ENCODE assay signal across 22 mouse cellular contexts in the genomic region with DNA sequence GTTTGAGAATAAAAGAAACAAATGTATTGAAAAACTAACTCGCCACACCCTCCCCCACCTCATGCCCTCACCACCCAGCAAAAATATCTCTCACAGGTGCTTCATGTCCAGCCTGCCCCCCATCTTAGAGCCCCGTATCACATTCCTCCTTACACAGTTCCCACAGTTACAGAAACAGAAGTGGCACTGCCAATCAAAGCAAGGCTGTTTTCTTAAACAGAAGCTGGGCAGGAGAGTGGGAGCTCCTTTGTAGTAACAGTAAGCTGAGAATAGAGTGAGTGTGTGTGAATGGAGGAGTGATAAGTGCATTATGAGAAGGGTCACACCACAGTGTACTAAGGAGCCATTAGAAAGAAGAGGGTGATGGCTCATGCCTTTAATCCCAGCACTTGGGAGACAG. TPM values are rescaled to one million over a fixed set of nuclear protein-coding genes. Genes with fewer than 3 reads are reported as not detected.
DNase-seq lines count a peak whose midpoint lies in the region; ATAC-seq and TF ChIP-seq lines count a peak whose summit lies in the region.
"Had no signal": no experiment of that assay in that cellular context is flagged by ENCODE, and none has a peak within 500 bp of the region (broad histone marks: within the 10 kb centered on the region; RNA-seq: fewer than 3 reads in every experiment).

No protein-coding gene starts in this region.

- H3K4me1 ChIP-seq in kidney, embryonic 14.5 days (ENCODE audit: control insufficient read depth, insufficient read depth, low read length): peaks cover 16% of the 10 kb centered on the region
- 0 out of 2 replicates have a peak, but pooled peaks cover 7% of the 10 kb centered on the region for H3K4me1 ChIP-seq in kidney, postnatal 0 days (replicated peaks; ENCODE audit: insufficient read depth, low read length)

- no peak overlapping the region for H3K9ac ChIP-seq in kidney, embryonic 14.5 days (ENCODE audit: low read depth, low read length)
- H3K9ac ChIP-seq in kidney, postnatal 0 days (ENCODE audit: low read depth, low read length): no peak overlapping the region
- H3K9ac ChIP-seq: embryonic facial prominence, embryonic 13.5 days; embryonic facial prominence, embryonic 15.5 days; forebrain, embryonic 12.5 days had no signal

- H3K9me3 ChIP-seq in kidney, embryonic 14.5 days (ENCODE audit: control insufficient read depth, low read length): no peaks in the 10 kb centered on the region
- no peaks in the 10 kb centered on the region for H3K9me3 ChIP-seq in kidney, postnatal 0 days (replicated peaks; ENCODE audit: low read length)
- H3K9me3 ChIP-seq: embryonic facial prominence, embryonic 13.5 days; embryonic facial prominence, embryonic 15.5 days; forebrain, embryonic 10.5 days; forebrain, embryonic 12.5 days had no signal

- peak; percentile 40 for DNase-seq in heart, adult 11 months
- DNase-seq in heart, adult 18-20 months: no peak
- DNase-seq in kidney, adult 9 months: no peak
- DNase-seq in kidney, postnatal 0 days (ENCODE audit: low spot score): peak; percentile 53
- no peak for DNase-seq in kidney, postnatal 25 days
- DNase-seq: adrenal gland, adult 2 months; adrenal gland, postnatal 10 days; adrenal gland, postnatal 25 days; cerebellum, adult 11 months; cerebellum, adult 18-20 months; cerebellum, adult 8-10 months; cerebellum, adult 9-11 months; cerebellum, postnatal 14 days; cerebellum, postnatal 36 days; embryo, embryonic 11 days had no signal

- H3K4me2 ChIP-seq in kidney, embryonic 14.5 days (replicated peaks; ENCODE audit: low read depth, low read length): no peak overlapping the region
- no peak overlapping the region for H3K4me2 ChIP-seq in kidney, postnatal 0 days (ENCODE audit: low read length)
- H3K4me2 ChIP-seq: embryonic facial prominence, embryonic 13.5 days; embryonic facial prominence, embryonic 15.5 days; forebrain, embryonic 12.5 days had no signal

- H3K27ac ChIP-seq in kidney, embryonic 14.5 days (ENCODE audit: low read depth, low read length): no peak overlapping the region
- no peak overlapping the region for H3K27ac ChIP-seq in kidney, postnatal 0 days
- H3K27ac ChIP-seq: embryonic facial prominence, embryonic 13.5 days; embryonic facial prominence, embryonic 15.5 days; forebrain, embryonic 10.5 days; forebrain, embryonic 12.5 days had no signal

- H3K27me3 ChIP-seq in kidney, embryonic 14.5 days (ENCODE audit: control insufficient read depth, insufficient read depth, low read length): no peaks in the 10 kb centered on the region
- H3K27me3 ChIP-seq in kidney, postnatal 0 days (ENCODE audit: insufficient read depth, low read length): no peaks in the 10 kb centered on the region
- H3K27me3 ChIP-seq: embryonic facial prominence, embryonic 13.5 days; embryonic facial prominence, embryonic 15.5 days; forebrain, embryonic 12.5 days had no signal

- peak; percentile 62; the same call in 1 of the 2 replicates for ATAC-seq in kidney, embryonic 14.5 days (ENCODE audit: low FRiP score, low TSS enrichment)
- no peak for ATAC-seq in kidney, postnatal 0 days (replicated peaks; ENCODE audit: low FRiP score, low read depth)
- ATAC-seq: forebrain, embryonic 14.5 days had no signal

- no peak for TF ChIP-seq CTCF in kidney, postnatal 0 days (IDR thresholded peaks at IDR 0.05; ENCODE audit: low read depth)

- no peak overlapping the region for H3K4me3 ChIP-seq in kidney, embryonic 14.5 days (ENCODE audit: low read length)
- no peak overlapping the region for H3K4me3 ChIP-seq in kidney, postnatal 0 days (replicated peaks; ENCODE audit: low read depth, low read length)
- H3K4me3 ChIP-seq: embryonic facial prominence, embryonic 13.5 days; embryonic facial prominence, embryonic 15.5 days; erythroblast, embryonic 14.5 days; forebrain, embryonic 10.5 days; forebrain, embryonic 12.5 days had no signal

- no peaks in the 10 kb centered on the region for H3K36me3 ChIP-seq in kidney, embryonic 14.5 days (ENCODE audit: control insufficient read depth, insufficient read depth, low read length)
- H3K36me3 ChIP-seq in kidney, postnatal 0 days (ENCODE audit: insufficient read depth, low read length): no peaks in the 10 kb centered on the region
- H3K36me3 ChIP-seq: embryonic facial prominence, embryonic 13.5 days; embryonic facial prominence, embryonic 15.5 days; forebrain, embryonic 10.5 days; forebrain, embryonic 12.5 days had no signal

- 42% methylated on average over 2 of the region's 2 CpGs for WGBS in kidney, embryonic 14.5 days
- 37% methylated on average over 2 of the region's 2 CpGs for WGBS in kidney, postnatal 0 days

RNA-seq across cellular contexts. Expression of a gene that starts 34.5 kb away (rescaled TPM):
- total RNA-seq in heart, adult 18-20 months (2021): 10 to 100 TPM; 28.1 to 32.0 TPM
- 11.5 and 13.2 TPM in 2 replicates for polyA plus RNA-seq in kidney, embryonic 14.5 days (2014; fragmentation: Nextera tagmentation; extraction: Ambion mirVana)
- 8.7 and 8.8 TPM in 2 replicates for polyA plus RNA-seq in kidney, postnatal 0 days (2015; fragmentation: Nextera tagmentation; extraction: Ambion mirVana)

Comparison
In these comparisons a context has a peak if more than half of its experiments do, and no peak if none do; other contexts are left out.
1. DNase-seq: peak in heart, adult 11 months (single experiment) and kidney, postnatal 0 days (single experiment); none in heart, adult 18-20 months (0 of 2), kidney, adult 9 months (single experiment) and kidney, postnatal 25 days (0 of 2).